Mouse (Mus musculus) lung, embryonic 14.5 days (tissue): ENCODE results near the gene Catsper1. TPM values are rescaled to one million over a fixed set of nuclear protein-coding genes. Genes with fewer than 3 reads are reported as not detected.

Experiments
- ATAC-seq: fragments of 200-750 bp; cut with Nextera tagmentation; 2 replicates; pipeline ENCODE4 v1.8.0; 2017; ENCODE audit warnings: mild to moderate bottlenecking, moderate TSS enrichment, moderate library complexity; ENCODE audit not compliant: insufficient read depth
- DNase-seq: peaks from one replicate; pipeline ENCODE4 v3.0.0-alpha.2; 2015
- H3K27ac ChIP-seq: fragments of 300-500 bp; sonication (generic); 2 replicates; pipeline ENCODE4 v1.5.1; 2014; ENCODE audit warnings: low read depth, mild to moderate bottlenecking, moderate library complexity
- H3K27me3 ChIP-seq: fragments of 300-500 bp; sonication (generic); 2 replicates; pipeline ENCODE4 v1.6.1; 2014; ENCODE audit warnings: low read length, control low read depth; ENCODE audit not compliant: insufficient read depth
- H3K36me3 ChIP-seq: fragments of 300-500 bp; sonication (generic); 2 replicates; pipeline ENCODE4 v1.6.1; 2014; ENCODE audit warnings: control low read depth; ENCODE audit not compliant: insufficient read depth
- H3K4me1 ChIP-seq: fragments of 300-500 bp; sonication (generic); 2 replicates; pipeline ENCODE4 v1.6.1; 2014; ENCODE audit warnings: antibody characterized with exemption, control low read depth; ENCODE audit not compliant: insufficient read depth
- H3K4me2 ChIP-seq: fragments of 300-500 bp; sonication (generic); 2 replicates; pipeline ENCODE4 v1.6.1; 2014; ENCODE audit warnings: mild to moderate bottlenecking
- H3K4me3 ChIP-seq: fragments of 300-500 bp; sonication (generic); 2 replicates; pipeline ENCODE4 v1.5.1; 2014; ENCODE audit warnings: low read depth, low read length
- H3K9ac ChIP-seq: fragments of 300-500 bp; sonication (generic); 2 replicates; pipeline ENCODE4 v1.6.1; 2014
- H3K9me3 ChIP-seq: fragments of 300-500 bp; sonication (generic); 2 replicates; pipeline ENCODE4 v1.6.1; 2016; ENCODE audit warnings: low read depth, low read length, control low read depth
- CTCF ChIP-seq: IDR thresholded peaks from 2 replicates; pipeline ENCODE4 v1.5.1; 2016; ENCODE audit warnings: antibody characterized with exemption, low read depth
- WGBS: fragments of 180-500 bp; shearing (Covaris S2); extraction: QIAGEN DNeasy Blood & Tissue Kit; methylation state at CpG from one replicate; pipeline ENCODE4 v1.1.7; 2014; 5-methylcytosine and 5-hydroxymethylcytosine counted together
- polyA plus RNA-seq: library from polyadenylated mRNA; unstranded; fragments of >200 nt; fragmentation: Nextera tagmentation; extraction: Ambion mirVana; gene quantifications from 2 replicates; pipeline ENCODE4 v1.2.1, GENCODE M21; 2014

The Catsper1 gene
- polyA plus RNA-seq, 1 experiment from 2014 or later, result not detected

DNA sequence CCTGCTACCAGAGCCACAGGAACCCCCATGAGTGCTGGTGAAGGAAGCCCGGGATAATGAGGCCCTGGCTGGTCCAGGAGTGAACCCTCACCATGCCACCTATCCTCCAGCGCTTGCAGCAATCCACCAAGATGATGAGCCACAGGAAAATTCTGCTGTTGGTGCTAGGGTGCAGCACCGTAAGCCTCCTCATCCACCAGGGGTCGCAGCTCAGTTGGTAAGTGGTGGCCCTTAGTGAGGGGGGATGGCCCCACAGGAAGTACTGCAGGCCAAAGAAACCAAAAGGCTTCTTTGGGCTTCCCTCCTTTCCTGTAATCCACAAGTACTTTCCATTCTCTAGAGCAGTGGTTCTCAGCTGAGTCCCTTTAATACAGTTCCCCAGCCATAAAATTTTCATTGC is 33.1 kb upstream of the Catsper1 start:
- DNase-seq (peak; percentile 80), ATAC-seq (no peak)
- Histone ChIP-seq H3K9me3 (peaks cover 2% of the 10 kb centered on the region; the same call in 1 of the 2 replicates), H3K36me3 (no peaks in the 10 kb centered on the region), H3K4me1 (peaks cover 3% of the 10 kb centered on the region; the same call in 1 of the 2 replicates), H3K4me2 (no peak overlapping the region), H3K4me3 (no peak overlapping the region), H3K9ac (no peak overlapping the region), H3K27ac (no peak overlapping the region), H3K27me3 (peaks cover 8% of the 10 kb centered on the region; the same call in 1 of the 2 replicates)
- 21% methylated on average over 4 of the region's 4 CpGs for WGBS
- TF ChIP-seq CTCF, result peak; percentile 81

- WGBS, result 83% methylated on average over 6 of the region's 6 CpGs
- TF ChIP-seq CTCF, result peak; percentile 51
- DNase-seq, result peak; percentile 14
Measured at GRCm38 (mm10) chr19:5306279-5306678, 29.3 kb upstream of the Catsper1 start.

DNA sequence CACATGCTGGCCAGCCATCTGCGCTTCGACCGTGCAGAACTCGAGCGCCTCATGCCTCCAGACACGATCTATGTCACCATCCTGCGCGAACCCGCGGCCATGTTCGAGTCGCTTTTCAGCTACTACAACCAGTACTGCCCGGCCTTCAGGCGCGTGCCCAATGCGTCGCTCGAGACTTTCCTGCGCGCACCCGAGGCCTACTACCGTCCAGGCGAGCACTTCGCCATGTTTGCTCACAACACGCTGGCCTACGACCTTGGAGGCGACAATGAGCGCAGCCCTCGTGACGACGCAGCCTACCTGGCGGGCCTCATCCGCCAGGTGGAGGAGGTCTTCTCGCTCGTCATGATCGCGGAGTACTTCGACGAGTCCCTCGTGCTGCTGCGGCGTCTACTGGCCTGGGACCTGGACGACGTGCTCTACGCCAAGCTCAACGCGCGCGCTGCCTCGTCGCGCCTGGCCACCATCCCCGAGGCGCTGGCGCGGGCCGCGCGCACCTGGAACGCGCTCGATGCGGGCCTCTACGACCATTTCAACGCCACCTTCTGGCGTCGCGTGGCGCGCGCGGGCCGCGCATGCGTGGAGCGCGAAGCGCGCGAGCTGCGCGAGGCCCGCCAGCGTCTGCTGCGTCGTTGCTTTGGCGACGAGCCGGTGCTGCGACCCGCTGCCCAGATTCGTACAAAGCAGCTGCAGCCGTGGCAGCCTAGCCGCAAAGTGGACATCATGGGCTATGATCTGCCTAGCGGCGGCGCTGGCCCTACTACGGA is 28.4 kb upstream of the Catsper1 start:
- Histone ChIP-seq H3K36me3 (no peaks in the 10 kb centered on the region), H3K9ac (0 out of 2 replicates have a peak overlapping the region, but pooled peaks have one; percentile 15), H3K4me1 (no peaks in the 10 kb centered on the region), H3K9me3 (peaks cover 4% of the 10 kb centered on the region; the same call in 1 of the 2 replicates), H3K4me2 (peak overlapping the region; percentile 56), H3K4me3 (peak overlapping the region; percentile 29), H3K27ac (no peak overlapping the region), H3K27me3 (peaks cover 5% of the 10 kb centered on the region; the same call in 1 of the 2 replicates)
- no peak for TF ChIP-seq CTCF
- 0 out of 2 replicates have a peak, but pooled peaks have one; percentile 8 for ATAC-seq
- 35% methylated on average over 98 of the region's 98 CpGs for WGBS
- peak; percentile 69 for DNase-seq

More at GRCm38 (mm10) chr19:5306279-5306678, 29.3 kb upstream of the Catsper1 start:
- no peak overlapping the region for H3K9ac ChIP-seq
- no peak overlapping the region for H3K4me2 ChIP-seq
- H3K9me3 ChIP-seq, result peaks cover 4% of the 10 kb centered on the region; the same call in 1 of the 2 replicates
- no peak overlapping the region for H3K27ac ChIP-seq
- no peaks in the 10 kb centered on the region for H3K4me1 ChIP-seq
- no peak for ATAC-seq
- H3K27me3 ChIP-seq, result peaks cover 5% of the 10 kb centered on the region; the same call in 1 of the 2 replicates
- H3K4me3 ChIP-seq, result no peak overlapping the region
- H3K36me3 ChIP-seq, result no peaks in the 10 kb centered on the region

DNA sequence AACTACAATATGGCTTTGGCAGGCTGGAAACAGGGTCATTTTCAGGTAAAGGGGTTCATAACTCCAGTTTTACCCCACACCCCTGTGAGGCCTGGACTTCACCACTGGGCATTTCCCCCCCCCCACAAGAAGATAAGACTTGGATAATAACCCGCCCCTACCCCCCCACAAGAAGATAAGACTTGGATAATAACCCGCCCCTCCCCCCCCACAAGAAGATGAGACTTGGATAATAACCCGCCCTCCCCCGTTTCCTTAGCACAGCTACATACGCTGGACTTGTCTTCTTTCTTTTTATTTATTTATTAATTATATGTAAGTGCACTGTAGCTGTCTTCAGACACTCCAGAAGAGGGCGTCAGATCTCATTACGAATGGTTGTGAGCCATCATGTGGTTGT is 26.5 kb upstream of the Catsper1 start:
- peaks cover 5% of the 10 kb centered on the region; the same call in 1 of the 2 replicates for H3K27me3 ChIP-seq
- no peak for ATAC-seq
- no peak overlapping the region for H3K27ac ChIP-seq
- H3K36me3 ChIP-seq, result no peaks in the 10 kb centered on the region
- peaks cover 4% of the 10 kb centered on the region; the same call in 1 of the 2 replicates for H3K9me3 ChIP-seq
- no peak for DNase-seq
- H3K4me2 ChIP-seq, result no peak overlapping the region
- H3K9ac ChIP-seq, result no peak overlapping the region
- no peak overlapping the region for H3K4me3 ChIP-seq
- no peak for TF ChIP-seq CTCF
- 78% methylated on average over 7 of the region's 7 CpGs for WGBS
- H3K4me1 ChIP-seq, result no peaks in the 10 kb centered on the region

DNA sequence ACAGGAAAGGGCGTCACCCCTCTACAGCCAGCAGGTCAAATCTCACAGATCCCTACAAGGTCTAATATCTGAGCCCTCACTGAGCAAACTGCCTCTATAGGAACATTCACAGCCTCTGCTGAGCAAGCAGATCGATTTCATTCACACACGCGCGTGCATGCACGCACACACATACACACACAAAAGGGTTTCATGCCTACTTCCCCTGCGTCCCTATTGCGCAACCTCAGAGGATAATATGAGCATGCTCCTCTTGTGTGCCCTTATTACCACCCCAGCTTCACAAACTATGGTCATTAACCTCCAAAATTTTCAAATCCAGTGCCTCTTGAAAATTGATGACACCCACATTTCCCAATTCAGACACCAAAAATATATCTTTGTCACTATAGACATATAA is 22.4 kb upstream of the Catsper1 start:
- DNase-seq (no peak), ATAC-seq (no peak)
- Histone ChIP-seq H3K27ac (no peak overlapping the region), H3K9ac (no peak overlapping the region), H3K4me1 (no peaks in the 10 kb centered on the region), H3K9me3 (no peaks in the 10 kb centered on the region; the same call in 1 of the 2 replicates), H3K4me2 (no peak overlapping the region), H3K4me3 (no peak overlapping the region), H3K27me3 (no peaks in the 10 kb centered on the region), H3K36me3 (no peaks in the 10 kb centered on the region)
- no peak for TF ChIP-seq CTCF
- WGBS, result 84% methylated on average over 8 of the region's 8 CpGs

DNA sequence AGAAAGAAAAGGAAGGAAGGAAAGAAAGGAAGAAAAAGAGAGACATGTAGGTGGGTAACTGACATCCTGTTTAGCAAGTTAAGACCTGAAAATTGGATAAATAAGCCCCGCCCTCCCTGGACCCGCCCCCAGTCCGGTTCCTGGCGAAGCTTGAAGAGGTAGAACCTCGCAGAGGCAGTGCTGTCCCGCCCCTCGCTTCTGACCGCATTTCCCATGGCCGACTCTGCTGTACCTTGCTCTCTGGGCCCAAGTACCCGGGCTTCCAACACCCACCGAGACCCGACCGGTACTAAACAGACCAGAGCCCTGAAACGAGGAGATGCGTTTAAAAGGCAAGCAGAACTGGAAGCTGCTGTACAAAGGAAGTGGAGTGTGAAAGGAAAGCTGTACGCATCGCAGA is 11.7 kb upstream of the Catsper1 start:
- Histone ChIP-seq H3K4me3 (no peak overlapping the region), H3K27me3 (no peaks in the 10 kb centered on the region), H3K36me3 (no peaks in the 10 kb centered on the region), H3K27ac (no peak overlapping the region), H3K9ac (no peak overlapping the region), H3K4me1 (no peaks in the 10 kb centered on the region), H3K9me3 (no peaks in the 10 kb centered on the region), H3K4me2 (no peak overlapping the region)
- ATAC-seq, result no peak
- TF ChIP-seq CTCF, result no peak
- 59% methylated on average over 17 of the region's 17 CpGs for WGBS
- DNase-seq, result no peak

GRCm38 (mm10) chr19:5327970-5328369 is 7.6 kb upstream of the Catsper1 start:
- H3K36me3 ChIP-seq, result no peaks in the 10 kb centered on the region
- no peaks in the 10 kb centered on the region for H3K4me1 ChIP-seq
- H3K27me3 ChIP-seq, result no peaks in the 10 kb centered on the region
- no peak overlapping the region for H3K9ac ChIP-seq
- DNase-seq, result peak; percentile 21
- H3K4me2 ChIP-seq, result no peak overlapping the region
- no peaks in the 10 kb centered on the region for H3K9me3 ChIP-seq
- H3K4me3 ChIP-seq, result no peak overlapping the region
- no peak overlapping the region for H3K27ac ChIP-seq
- no peak for ATAC-seq
- WGBS, result 57% methylated on average over 19 of the region's 19 CpGs
- no peak for TF ChIP-seq CTCF
